Mouse (Mus musculus) forebrain, embryonic 14.5 days (tissue): ENCODE data around the gene Triap1. TPM values are rescaled to one million over a fixed set of nuclear protein-coding genes. Genes with fewer than 3 reads are reported as not detected.

Source experiments
- ATAC-seq: fragments of 200-750 bp; cut with Nextera tagmentation; 2 replicates; pipeline ENCODE4 v1.8.0; 2017; ENCODE audit warnings: mild to moderate bottlenecking, moderate library complexity
- DNase-seq: peaks from one replicate; pipeline ENCODE4 v3.0.0-alpha.2; 2015; ENCODE audit warnings: low spot score
- H3K27ac ChIP-seq: fragments of 300-500 bp; sonication (generic); 2 replicates; pipeline ENCODE4 v1.5.1; 2014; ENCODE audit warnings: low read depth, mild to moderate bottlenecking, control low read depth, low read length, moderate library complexity
- H3K27me3 ChIP-seq: fragments of 300-500 bp; sonication (generic); replicated peaks from 2 replicates; pipeline ENCODE4 v1.6.1; 2014; ENCODE audit warnings: low read length, control low read depth, mixed read lengths; ENCODE audit not compliant: control insufficient read depth, insufficient read depth
- H3K36me3 ChIP-seq: fragments of 300-500 bp; sonication (generic); 2 replicates; pipeline ENCODE4 v1.6.1; 2014; ENCODE audit warnings: low read length, control low read depth; ENCODE audit not compliant: control insufficient read depth, insufficient read depth
- H3K4me1 ChIP-seq: fragments of 300-500 bp; sonication (generic); 2 replicates; pipeline ENCODE4 v1.6.1; 2014; ENCODE audit warnings: antibody characterized with exemption, low read length, control low read depth; ENCODE audit not compliant: control insufficient read depth, insufficient read depth
- H3K4me2 ChIP-seq: fragments of 300-500 bp; sonication (generic); 2 replicates; pipeline ENCODE4 v1.6.1; 2014; ENCODE audit warnings: mild to moderate bottlenecking, control low read depth, low read length
- H3K4me3 ChIP-seq: fragments of 300-500 bp; sonication (generic); 2 replicates; pipeline ENCODE4 v1.5.1; 2014; ENCODE audit warnings: low read depth, low read length, control low read depth
- H3K9ac ChIP-seq: fragments of 300-500 bp; sonication (generic); 2 replicates; pipeline ENCODE4 v1.6.1; 2014; ENCODE audit warnings: mild to moderate bottlenecking, low read length, control low read depth, moderate library complexity
- H3K9me3 ChIP-seq: fragments of 300-500 bp; sonication (generic); replicated peaks from 2 replicates; pipeline ENCODE4 v1.6.1; 2016; ENCODE audit warnings: low read length, control low read depth, mixed read lengths; ENCODE audit not compliant: control insufficient read depth
- WGBS: fragments of 180-500 bp; shearing (Covaris S2); extraction: QIAGEN DNeasy Blood & Tissue Kit; methylation state at CpG from one replicate; pipeline ENCODE4 v1.1.7; 2014; 5-methylcytosine and 5-hydroxymethylcytosine counted together
- polyA plus RNA-seq: library from polyadenylated mRNA; unstranded; fragments of >200 nt; fragmentation: Nextera tagmentation; extraction: Ambion mirVana; gene quantifications from 2 replicates; pipeline ENCODE4 v1.2.1, GENCODE M21; 2014

Gene Triap1
- polyA plus RNA-seq, 1 experiment from 2014 or later: 57.6 TPM

GRCm38 (mm10) chr5:115327610-115328548 is 13.1 kb upstream of the Triap1 start:
- Histone ChIP-seq H3K36me3 (peaks cover 32% of the 10 kb centered on the region), H3K4me2 (peak overlapping the region; percentile 64), H3K9ac (peak overlapping the region; percentile 93), H3K27me3 (no peaks in the 10 kb centered on the region), H3K27ac (peak overlapping the region; percentile 75), H3K9me3 (no peaks in the 10 kb centered on the region), H3K4me3 (peak overlapping the region; percentile 94), H3K4me1 (peaks cover 17% of the 10 kb centered on the region)
- peak; percentile 36 for ATAC-seq
- under 1% methylated on average over 53 of the region's 55 CpGs for WGBS
- DNase-seq: peak; percentile 30

- Histone ChIP-seq H3K4me1 (peaks cover 16% of the 10 kb centered on the region), H3K9me3 (no peaks in the 10 kb centered on the region), H3K27ac (no peak overlapping the region), H3K9ac (no peak overlapping the region), H3K36me3 (peaks cover 62% of the 10 kb centered on the region), H3K27me3 (no peaks in the 10 kb centered on the region), H3K4me3 (no peak overlapping the region), H3K4me2 (no peak overlapping the region)
- DNase-seq: no peak
- ATAC-seq: no peak
- WGBS: 84% methylated on average over 9 of the region's 9 CpGs
Observed at GRCm38 (mm10) chr5:115330955-115331354, 10.1 kb upstream of the Triap1 start.

- H3K9ac ChIP-seq: no peak overlapping the region
- peaks cover 67% of the 10 kb centered on the region for H3K36me3 ChIP-seq
- 77% methylated on average over 3 of the region's 3 CpGs for WGBS
- ATAC-seq (no peak), DNase-seq (no peak)
- peaks cover 8% of the 10 kb centered on the region for H3K4me1 ChIP-seq
- no peak overlapping the region for H3K4me3 ChIP-seq
- no peaks in the 10 kb centered on the region for H3K9me3 ChIP-seq
- no peak overlapping the region for H3K4me2 ChIP-seq
- H3K27ac ChIP-seq: no peak overlapping the region
- no peaks in the 10 kb centered on the region for H3K27me3 ChIP-seq
Observed at GRCm38 (mm10) chr5:115333626-115334025, 7.4 kb upstream of the Triap1 start.

GRCm38 (mm10) chr5:115340007-115340406 is 1.0 kb upstream of the Triap1 start:
- peaks cover 8% of the 10 kb centered on the region for H3K4me1 ChIP-seq
- peak overlapping the region; percentile 88; the same call in 1 of the 2 replicates for H3K9ac ChIP-seq
- no peaks in the 10 kb centered on the region for H3K27me3 ChIP-seq
- no peak for ATAC-seq
- peak overlapping the region; percentile 82 for H3K4me3 ChIP-seq
- DNase-seq: no peak
- H3K36me3 ChIP-seq: peaks cover 41% of the 10 kb centered on the region
- 32% methylated on average over 7 of the region's 7 CpGs for WGBS
- no peak overlapping the region for H3K27ac ChIP-seq
- peak overlapping the region; percentile 52 for H3K4me2 ChIP-seq
- no peaks in the 10 kb centered on the region for H3K9me3 ChIP-seq

- peaks cover 42% of the 10 kb centered on the region for H3K36me3 ChIP-seq
- peak overlapping the region; percentile 65 for H3K27ac ChIP-seq
- H3K9ac ChIP-seq: peak overlapping the region; percentile 88
- peak overlapping the region; percentile 52 for H3K4me2 ChIP-seq
- no peaks in the 10 kb centered on the region for H3K9me3 ChIP-seq
- H3K4me1 ChIP-seq: peaks cover 8% of the 10 kb centered on the region
- H3K4me3 ChIP-seq: peak overlapping the region; percentile 82
- WGBS: 11% methylated on average over 36 of the region's 36 CpGs
- DNase-seq (no peak), ATAC-seq (peak; percentile 14; the same call in 1 of the 2 replicates)
- H3K27me3 ChIP-seq: no peaks in the 10 kb centered on the region
Observed at GRCm38 (mm10) chr5:115341314-115342165, 515 bp downstream of the Triap1 start.

- Histone ChIP-seq H3K36me3 (peaks cover 40% of the 10 kb centered on the region), H3K4me2 (peak overlapping the region; percentile 98), H3K4me1 (peaks cover 12% of the 10 kb centered on the region), H3K9me3 (0 out of 2 replicates have a peak, but pooled peaks cover 2% of the 10 kb centered on the region), H3K27me3 (no peaks in the 10 kb centered on the region), H3K4me3 (peak overlapping the region; percentile 93), H3K27ac (no peak overlapping the region), H3K9ac (peak overlapping the region; percentile 86; the same call in 1 of the 2 replicates)
- DNase-seq: peak; percentile 86
- 1% methylated on average over 5 of the region's 5 CpGs for WGBS
- peak; percentile 30; the same call in 1 of the 2 replicates for ATAC-seq
Observed at GRCm38 (mm10) chr5:115347564-115347963, 6.5 kb downstream of the Triap1 start.

- Histone ChIP-seq H3K9me3 (0 out of 2 replicates have a peak, but pooled peaks cover 2% of the 10 kb centered on the region), H3K27ac (peak within 1 kb of the TSS; percentile 85), H3K27me3 (no peaks in the 10 kb centered on the region), H3K36me3 (peaks cover 29% of the 10 kb centered on the region), H3K4me2 (peak within 1 kb of the TSS; percentile 98), H3K9ac (peak within 1 kb of the TSS; percentile 86), H3K4me3 (peak within 1 kb of the TSS; percentile 93), H3K4me1 (peaks cover 12% of the 10 kb centered on the region)
- ATAC-seq (peak; percentile 96), DNase-seq (peak; percentile 99)
- under 1% methylated on average over 65 of the region's 74 CpGs for WGBS
Observed at GRCm38 (mm10) chr5:115348546-115349224, 7.7 kb downstream of the Triap1 start, which contains the start of gene Cox6a1. Gene Cox6a1, minus strand, starts transcription at chr5:115348981.

- H3K4me2 ChIP-seq: peak overlapping the region; percentile 98
- H3K36me3 ChIP-seq: peaks cover 24% of the 10 kb centered on the region
- H3K4me1 ChIP-seq: peaks cover 12% of the 10 kb centered on the region
- ATAC-seq: peak; percentile 58
- 0 out of 2 replicates have a peak, but pooled peaks cover 2% of the 10 kb centered on the region for H3K9me3 ChIP-seq
- H3K27ac ChIP-seq: peak overlapping the region; percentile 85
- H3K9ac ChIP-seq: peak overlapping the region; percentile 86
- peak overlapping the region; percentile 93 for H3K4me3 ChIP-seq
- no peak for DNase-seq
- 1% methylated on average over 18 of the region's 18 CpGs for WGBS
- no peaks in the 10 kb centered on the region for H3K27me3 ChIP-seq
Observed at GRCm38 (mm10) chr5:115349225-115349555, 8.2 kb downstream of the Triap1 start.
